Comparison of ENCODE assay signal across 8 mouse cellular contexts in genomic region chr4:115979437-115979836, GRCm38 (mm10). TPM values are rescaled to one million over a fixed set of nuclear protein-coding genes. Genes with fewer than 3 reads are reported as not detected.
DNase-seq lines count a peak whose midpoint lies in the region; ATAC-seq and TF ChIP-seq lines count a peak whose summit lies in the region.

No protein-coding gene starts in this region.

- H3K36me3 ChIP-seq in heart, embryonic 10.5 days, result no peaks in the 10 kb centered on the region
- no peaks in the 10 kb centered on the region for H3K36me3 ChIP-seq in E14TG2a.4 (ENCODE audit: insufficient read depth, low read length)
- H3K36me3 ChIP-seq in forebrain, embryonic 15.5 days, result no peaks in the 10 kb centered on the region
- no peaks in the 10 kb centered on the region for H3K36me3 ChIP-seq in liver, embryonic 16.5 days (ENCODE audit: control insufficient read depth, insufficient read depth)

- H3K27me3 ChIP-seq in heart, embryonic 10.5 days (ENCODE audit: insufficient read depth, poor library complexity, severe bottlenecking), result peaks cover 85% of the 10 kb centered on the region
- H3K27me3 ChIP-seq in E14TG2a.4 (ENCODE audit: insufficient read depth, low read length), result peaks cover 80% of the 10 kb centered on the region
- peaks cover 83% of the 10 kb centered on the region for H3K27me3 ChIP-seq in forebrain, embryonic 15.5 days
- peaks cover 53% of the 10 kb centered on the region for H3K27me3 ChIP-seq in liver, embryonic 16.5 days (ENCODE audit: control insufficient read depth, insufficient read depth, low read depth, low read length)

- DNase-seq in heart, embryonic 10.5 days (ENCODE audit: low spot score), result no peak
- no peak for DNase-seq in heart, adult 18-20 months
- DNase-seq in gastrocnemius, adult 18-20 months (ENCODE audit: low spot score), result no peak

- H3K9me3 ChIP-seq in heart, embryonic 10.5 days, result no peaks in the 10 kb centered on the region
- H3K9me3 ChIP-seq in E14TG2a.4 (ENCODE audit: low read length), result peaks cover 16% of the 10 kb centered on the region
- no peaks in the 10 kb centered on the region for H3K9me3 ChIP-seq in forebrain, embryonic 15.5 days
- H3K9me3 ChIP-seq in liver, embryonic 16.5 days (replicated peaks; ENCODE audit: control insufficient read depth, low read length), result no peaks in the 10 kb centered on the region

- peak overlapping the region; percentile 37 for H3K9ac ChIP-seq in forebrain, embryonic 15.5 days (replicated peaks)
- no peak overlapping the region for H3K9ac ChIP-seq in liver, embryonic 16.5 days (ENCODE audit: low read depth, low read length)

- H3K27ac ChIP-seq in heart, embryonic 10.5 days, result no peak overlapping the region
- no peak overlapping the region for H3K27ac ChIP-seq in forebrain, embryonic 15.5 days (replicated peaks)
- no peak overlapping the region for H3K27ac ChIP-seq in liver, embryonic 16.5 days (ENCODE audit: low read length)

- WGBS in heart, embryonic 10.5 days, result under 1% methylated on average over 39 of the region's 39 CpGs
- under 1% methylated on average over 39 of the region's 39 CpGs for WGBS in forebrain, embryonic 15.5 days
- 4% methylated on average over 38 of the region's 39 CpGs for WGBS in liver, embryonic 16.5 days (ENCODE audit: insufficient replicate concordance)

- peak overlapping the region; percentile 61 for H3K4me2 ChIP-seq in forebrain, embryonic 15.5 days (replicated peaks)
- 0 out of 2 replicates have a peak overlapping the region, but pooled peaks have one; percentile 12 for H3K4me2 ChIP-seq in liver, embryonic 16.5 days (ENCODE audit: low read depth, low read length)

- ATAC-seq in forebrain, embryonic 15.5 days (replicated peaks), result peak; percentile 56
- ATAC-seq in liver, embryonic 16.5 days (ENCODE audit: low read depth), result no peak
- no peak for ATAC-seq in cerebellum, adult (ENCODE audit: insufficient number of reproducible peaks, low FRiP score, low TSS enrichment)
- no peak for ATAC-seq in erythroblast, adult 5-6 weeks (replicated peaks; ENCODE audit: low FRiP score, poor library complexity, severe bottlenecking)

- H3K4me1 ChIP-seq in heart, embryonic 10.5 days, result peaks cover 11% of the 10 kb centered on the region
- H3K4me1 ChIP-seq in E14TG2a.4 (replicated peaks; ENCODE audit: low read depth, low read length), result peaks cover 28% of the 10 kb centered on the region
- H3K4me1 ChIP-seq in forebrain, embryonic 15.5 days, result peaks cover 11% of the 10 kb centered on the region
- no peaks in the 10 kb centered on the region; the same call in none of the 2 replicates for H3K4me1 ChIP-seq in liver, embryonic 16.5 days (ENCODE audit: control insufficient read depth, low read depth, low read length)

- no peak for TF ChIP-seq CTCF in E14TG2a.4 (conservative IDR thresholded peaks at IDR 0.05; ENCODE audit: low read length)

- peak overlapping the region; percentile 52 for H3K4me3 ChIP-seq in heart, embryonic 10.5 days
- H3K4me3 ChIP-seq in E14TG2a.4 (replicated peaks; ENCODE audit: low read length), result peak overlapping the region; percentile 68
- peak overlapping the region; percentile 32 for H3K4me3 ChIP-seq in forebrain, embryonic 15.5 days
- no peak overlapping the region for H3K4me3 ChIP-seq in liver, embryonic 16.5 days (ENCODE audit: low read depth, low read length)

RNA-seq across cellular contexts. Expression of gene Faah, which starts 38.3 kb away (rescaled TPM):
- polyA plus RNA-seq in heart, embryonic 10.5 days (2016; fragmentation: Nextera tagmentation; extraction: Ambion mirVana), result 1.3 and 1.7 TPM in 2 replicates
- 1 to 10 TPM in 1 of 2 experiments, not detected in 1; 1.0 TPM for total RNA-seq in heart, adult 18-20 months (2021)
- 11.0 and 12.7 TPM in 2 replicates for polyA plus RNA-seq in forebrain, embryonic 15.5 days (2015; fragmentation: Nextera tagmentation; extraction: Ambion mirVana)
- polyA plus RNA-seq in liver, embryonic 16.5 days (2015; fragmentation: Nextera tagmentation; extraction: Ambion mirVana), result 12.2 and 14.5 TPM in 2 replicates
- total RNA-seq in gastrocnemius, adult 18-20 months (2021), result under 1 TPM; 0.09 to 0.19 TPM
- total RNA-seq in erythroblast, adult 5-6 weeks (2015; ENCODE audit: low replicate concordance), result 2.1 TPM in 1 of 2 replicates, not detected in the other
- 1.3 TPM in 1 of 2 replicates, not detected in the other for total RNA-seq in erythroblast, adult 5-6 weeks (2017; ENCODE audit: low replicate concordance)

RNA-seq across cellular contexts. Expression of gene Dmbx1, which starts 39.7 kb away (rescaled TPM):
- polyA plus RNA-seq in heart, embryonic 10.5 days (2016; fragmentation: Nextera tagmentation; extraction: Ambion mirVana), result not detected in 2 replicates
- not detected for total RNA-seq in heart, adult 18-20 months (2021)
- 0.23 TPM in 1 of 2 replicates, not detected in the other for polyA plus RNA-seq in forebrain, embryonic 15.5 days (2015; fragmentation: Nextera tagmentation; extraction: Ambion mirVana)
- polyA plus RNA-seq in liver, embryonic 16.5 days (2015; fragmentation: Nextera tagmentation; extraction: Ambion mirVana), result not detected in 2 replicates
- total RNA-seq in gastrocnemius, adult 18-20 months (2021), result not detected
- not detected in 2 replicates for total RNA-seq in erythroblast, adult 5-6 weeks (2015; ENCODE audit: low replicate concordance)
- total RNA-seq in erythroblast, adult 5-6 weeks (2017; ENCODE audit: low replicate concordance), result not detected in 2 replicates
